Mouse (Mus musculus) kidney, embryonic 14.5 days (tissue): ENCODE measurements around the gene Slc6a21. TPM values are rescaled to one million over a fixed set of nuclear protein-coding genes. Genes with fewer than 3 reads are reported as not detected.
A peak's percentile ranks its signal among the peaks of the same experiment; 100 is the strongest.

Experiments used
- ATAC-seq: fragments of 200-750 bp; cut with Nextera tagmentation; 2 replicates; pipeline ENCODE4 v1.8.0; 2017; ENCODE audit warnings: moderate number of reproducible peaks, mild to moderate bottlenecking, moderate TSS enrichment, moderate library complexity; ENCODE audit not compliant: low FRiP score, low TSS enrichment
- H3K27ac ChIP-seq: fragments of 300-500 bp; sonication (generic); 2 replicates; pipeline ENCODE4 v1.5.1; 2014; ENCODE audit warnings: low read depth, mild to moderate bottlenecking, low read length, moderate library complexity, mixed read lengths
- H3K27me3 ChIP-seq: fragments of 300-500 bp; sonication (generic); 2 replicates; pipeline ENCODE4 v1.6.1; 2014; ENCODE audit warnings: mild to moderate bottlenecking, low read length; ENCODE audit not compliant: control insufficient read depth, insufficient read depth
- H3K36me3 ChIP-seq: fragments of 300-500 bp; sonication (generic); 2 replicates; pipeline ENCODE4 v1.6.1; 2014; ENCODE audit warnings: low read length, mixed read lengths; ENCODE audit not compliant: control insufficient read depth, insufficient read depth
- H3K4me1 ChIP-seq: fragments of 300-500 bp; sonication (generic); 2 replicates; pipeline ENCODE4 v1.6.1; 2014; ENCODE audit warnings: low read length, mixed read lengths; ENCODE audit not compliant: control insufficient read depth, insufficient read depth
- H3K4me2 ChIP-seq: fragments of 300-500 bp; sonication (generic); replicated peaks from 2 replicates; pipeline ENCODE4 v1.6.1; 2014; ENCODE audit warnings: low read depth, mild to moderate bottlenecking, low read length
- H3K4me3 ChIP-seq: fragments of 300-500 bp; sonication (generic); 2 replicates; pipeline ENCODE4 v1.5.1; 2014; ENCODE audit warnings: mild to moderate bottlenecking, low read length
- H3K9ac ChIP-seq: fragments of 300-500 bp; sonication (generic); 2 replicates; pipeline ENCODE4 v1.6.1; 2014; ENCODE audit warnings: low read depth, mild to moderate bottlenecking, low read length, moderate library complexity
- H3K9me3 ChIP-seq: fragments of 300-500 bp; sonication (generic); 2 replicates; pipeline ENCODE4 v1.6.1; 2016; ENCODE audit warnings: low read length; ENCODE audit not compliant: control insufficient read depth
- WGBS: fragments of 180-500 bp; shearing (Covaris S2); extraction: QIAGEN DNeasy Blood & Tissue Kit; methylation state at CpG from one replicate; pipeline ENCODE4 v1.1.7; 2014; 5-methylcytosine and 5-hydroxymethylcytosine counted together
- polyA plus RNA-seq: library from polyadenylated mRNA; unstranded; fragments of >200 nt; fragmentation: Nextera tagmentation; extraction: Ambion mirVana; gene quantifications from 2 replicates; pipeline ENCODE4 v1.2.1, GENCODE M21; 2014

The Slc6a21 gene
- polyA plus RNA-seq, 1 experiment from 2014 or later: not detected

DNA sequence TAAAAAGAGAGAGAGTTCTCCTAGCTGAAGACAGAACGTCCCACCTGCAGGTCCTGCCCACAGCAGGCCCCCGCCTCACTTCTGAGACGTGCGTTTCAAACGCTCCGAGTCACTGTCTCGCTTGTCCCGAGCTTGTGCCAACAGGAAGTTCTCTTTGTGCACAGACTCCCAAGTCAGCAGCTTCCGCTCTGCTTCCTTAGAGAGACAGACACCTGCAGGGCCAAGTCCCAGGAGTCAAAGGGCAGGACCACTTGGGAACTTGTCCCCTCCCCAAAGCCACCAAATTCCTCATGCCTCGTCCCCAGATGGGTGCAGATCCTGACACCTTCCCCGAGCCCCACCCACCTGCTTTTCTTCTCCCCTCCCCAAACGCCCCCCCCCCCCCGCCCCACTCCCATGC lies 27.6 kb downstream of the Slc6a21 start:
- Histone ChIP-seq H3K4me2 (peak overlapping the region; percentile 19; the same call in 1 of the 2 replicates), H3K9me3 (no peaks in the 10 kb centered on the region), H3K4me3 (peak overlapping the region; percentile 11; the same call in 1 of the 2 replicates), H3K9ac (no peak overlapping the region; the same call in 1 of the 2 replicates), H3K27ac (no peak overlapping the region), H3K4me1 (no peaks in the 10 kb centered on the region), H3K36me3 (peaks cover 5% of the 10 kb centered on the region; the same call in 1 of the 2 replicates), H3K27me3 (no peaks in the 10 kb centered on the region)
- 12% methylated on average over 11 of the region's 13 CpGs for WGBS
- peak; percentile 18 for ATAC-seq

DNA sequence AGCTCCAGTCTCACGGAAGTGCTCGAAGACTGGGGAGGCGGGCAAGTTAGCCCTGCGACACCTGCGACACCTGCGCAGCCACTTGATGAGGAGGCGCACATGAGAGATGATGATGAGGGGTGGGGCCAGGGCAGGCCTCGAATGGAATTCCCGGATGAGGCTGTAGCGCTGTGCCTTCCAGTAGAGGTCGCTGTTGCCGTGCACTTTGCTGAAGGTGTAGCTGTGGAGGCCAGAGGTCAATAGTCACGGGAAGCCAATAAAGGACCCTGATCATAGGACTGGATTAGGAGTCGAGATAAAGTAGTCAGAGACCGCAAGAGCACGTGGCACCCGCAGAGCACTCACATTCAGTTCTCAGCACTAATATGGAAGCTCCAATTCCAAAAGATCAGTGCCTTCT lies 28.0 kb downstream of the Slc6a21 start:
- peaks cover 7% of the 10 kb centered on the region; the same call in 1 of the 2 replicates for H3K36me3 ChIP-seq
- peak overlapping the region; percentile 19; the same call in 1 of the 2 replicates for H3K4me2 ChIP-seq
- no peaks in the 10 kb centered on the region for H3K4me1 ChIP-seq
- no peaks in the 10 kb centered on the region for H3K27me3 ChIP-seq
- no peak overlapping the region for H3K27ac ChIP-seq
- H3K9ac ChIP-seq: no peak overlapping the region; the same call in 1 of the 2 replicates
- H3K9me3 ChIP-seq: no peaks in the 10 kb centered on the region
- ATAC-seq: peak; percentile 53
- whole genome bisulfite sequencing: 7% methylated on average over 17 of the region's 17 CpGs
- peak overlapping the region; percentile 11; the same call in 1 of the 2 replicates for H3K4me3 ChIP-seq

DNA sequence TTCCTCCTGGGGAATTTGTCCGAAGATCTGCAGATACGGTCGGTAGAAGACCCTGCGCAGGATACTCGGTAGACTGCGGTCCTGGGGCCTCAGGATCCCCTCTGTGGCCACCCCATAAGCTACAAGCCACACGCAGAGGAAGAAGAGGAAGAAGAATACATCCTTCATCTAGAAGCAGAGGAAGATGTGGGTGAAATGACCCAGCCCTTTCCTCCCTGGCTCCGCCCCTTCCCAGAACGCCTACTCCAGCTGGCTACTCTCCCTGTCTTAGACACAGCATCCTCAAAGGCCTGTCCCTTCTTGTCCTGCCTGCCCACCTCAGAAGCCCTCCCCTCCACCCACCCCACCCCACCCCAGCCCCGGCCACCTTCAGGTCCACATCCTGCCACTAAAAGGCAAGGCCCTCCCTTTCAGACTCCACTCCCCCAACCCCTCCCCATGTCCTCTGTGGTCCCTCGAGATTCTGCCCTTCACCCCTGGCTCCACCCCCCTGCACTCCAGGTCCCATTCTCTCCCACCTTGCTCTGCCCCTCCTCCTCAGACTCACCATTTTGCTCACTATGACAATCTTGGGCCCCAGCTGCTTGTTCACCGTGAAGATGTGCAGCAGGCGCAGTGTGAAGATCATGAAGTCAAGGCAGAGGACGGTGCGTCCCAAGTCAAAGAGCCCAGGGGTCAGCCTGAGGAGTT lies 31.4 kb downstream of the Slc6a21 start:
- peaks cover 20% of the 10 kb centered on the region for H3K4me1 ChIP-seq
- H3K9me3 ChIP-seq: no peaks in the 10 kb centered on the region
- no peak overlapping the region for H3K27ac ChIP-seq
- ATAC-seq: no peak
- peaks cover 3% of the 10 kb centered on the region; the same call in 1 of the 2 replicates for H3K36me3 ChIP-seq
- H3K4me2 ChIP-seq: no peak overlapping the region
- no peaks in the 10 kb centered on the region for H3K27me3 ChIP-seq
- WGBS: 71% methylated on average over 15 of the region's 15 CpGs
- H3K9ac ChIP-seq: no peak overlapping the region
- no peak overlapping the region for H3K4me3 ChIP-seq

DNA sequence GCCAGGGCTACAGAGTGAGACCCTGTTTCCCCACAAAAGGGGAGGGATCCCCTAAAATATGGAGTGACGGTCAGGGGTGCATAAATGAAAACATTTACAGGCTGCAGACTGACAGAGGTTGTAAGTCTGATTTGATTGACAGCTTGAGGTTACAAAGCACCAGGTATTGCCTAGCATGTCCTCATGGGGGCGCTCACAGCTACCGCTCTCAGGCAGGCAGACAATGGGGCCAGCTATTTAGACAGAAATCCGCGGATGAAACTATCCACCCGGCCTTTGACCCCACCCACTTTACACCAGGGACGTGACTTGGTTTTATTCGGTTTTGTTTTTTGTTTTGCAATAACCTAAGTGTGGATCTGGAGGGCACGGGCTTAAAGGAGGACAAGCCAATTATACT lies 32.1 kb downstream of the Slc6a21 start:
- H3K9ac ChIP-seq: no peak overlapping the region
- no peak overlapping the region for H3K27ac ChIP-seq
- H3K36me3 ChIP-seq: peaks cover 3% of the 10 kb centered on the region; the same call in 1 of the 2 replicates
- no peaks in the 10 kb centered on the region for H3K9me3 ChIP-seq
- 20% methylated on average over 9 of the region's 9 CpGs for WGBS
- H3K4me3 ChIP-seq: no peak overlapping the region
- H3K4me2 ChIP-seq: no peak overlapping the region
- H3K27me3 ChIP-seq: no peaks in the 10 kb centered on the region
- H3K4me1 ChIP-seq: peaks cover 23% of the 10 kb centered on the region
- ATAC-seq: no peak

GRCm38 (mm10) chr7:45312023-45312422 lies 34.7 kb downstream of the Slc6a21 start:
- ATAC-seq: no peak
- Histone ChIP-seq H3K9me3 (no peaks in the 10 kb centered on the region), H3K4me3 (no peak overlapping the region), H3K27ac (no peak overlapping the region), H3K9ac (peak overlapping the region; percentile 2; the same call in 1 of the 2 replicates), H3K4me1 (peaks cover 23% of the 10 kb centered on the region), H3K36me3 (peaks cover 3% of the 10 kb centered on the region; the same call in 1 of the 2 replicates), H3K27me3 (no peaks in the 10 kb centered on the region), H3K4me2 (no peak overlapping the region)
- WGBS: 20% methylated on average over 8 of the region's 8 CpGs

DNA sequence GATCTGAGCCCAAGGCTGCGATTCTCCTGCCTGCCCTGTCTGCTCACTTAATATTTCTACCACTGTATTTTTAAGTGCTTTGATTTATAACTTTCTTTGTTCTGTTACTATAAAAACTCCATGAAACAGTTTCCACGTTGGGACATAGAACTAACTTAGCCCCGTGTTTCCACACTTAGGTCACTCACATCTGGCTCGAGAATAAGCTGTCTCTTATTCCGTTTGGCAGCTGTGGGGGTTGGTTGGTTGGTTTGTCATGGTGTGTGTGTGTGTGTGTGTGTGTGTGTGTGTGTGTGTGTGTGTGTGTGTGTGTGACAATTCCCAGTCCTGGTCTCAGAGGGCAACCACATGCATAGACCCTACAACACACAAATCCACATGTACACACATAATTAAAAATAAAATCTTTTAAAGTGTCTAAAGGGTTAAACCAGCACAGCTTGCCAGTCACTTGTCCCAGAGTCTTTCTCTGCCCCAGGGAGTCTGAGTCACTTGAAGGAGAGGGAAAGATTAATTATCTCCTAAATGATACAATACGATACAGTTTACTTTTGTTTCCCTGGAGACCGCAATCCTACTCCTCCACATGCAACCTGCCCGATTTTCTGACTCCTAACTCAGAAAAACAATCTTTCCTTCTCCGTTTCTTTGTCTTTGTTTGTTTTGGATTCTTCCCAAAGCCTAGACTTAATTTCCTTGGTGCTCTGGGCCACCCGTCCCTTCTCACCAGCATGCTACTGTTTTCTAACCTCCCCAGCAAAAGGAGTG lies 35.6 kb downstream of the Slc6a21 start:
- Histone ChIP-seq H3K4me1 (peaks cover 23% of the 10 kb centered on the region), H3K9me3 (no peaks in the 10 kb centered on the region), H3K27ac (peak overlapping the region; percentile 77), H3K9ac (no peak overlapping the region), H3K4me2 (peak overlapping the region; percentile 26), H3K36me3 (peaks cover 3% of the 10 kb centered on the region; the same call in 1 of the 2 replicates), H3K27me3 (no peaks in the 10 kb centered on the region), H3K4me3 (no peak overlapping the region)
- peak; percentile 67; the same call in 1 of the 2 replicates for ATAC-seq
- WGBS: 9% methylated on average over 10 of the region's 10 CpGs

- H3K9ac ChIP-seq: no peak overlapping the region
- no peak; the same call in 1 of the 2 replicates for ATAC-seq
- H3K4me2 ChIP-seq: peak overlapping the region; percentile 26
- H3K4me1 ChIP-seq: peaks cover 23% of the 10 kb centered on the region
- peak overlapping the region; percentile 77 for H3K27ac ChIP-seq
- no peaks in the 10 kb centered on the region for H3K9me3 ChIP-seq
- peaks cover 3% of the 10 kb centered on the region; the same call in 1 of the 2 replicates for H3K36me3 ChIP-seq
- H3K4me3 ChIP-seq: no peak overlapping the region
- 10% methylated on average over 9 of the region's 9 CpGs for WGBS
- H3K27me3 ChIP-seq: no peaks in the 10 kb centered on the region
These were observed 36.2 kb downstream of the Slc6a21 start for GRCm38 (mm10) chr7:45313495-45313894.

GRCm38 (mm10) chr7:45315182-45315701 lies 37.9 kb downstream of the Slc6a21 start:
- H3K27me3 ChIP-seq: no peaks in the 10 kb centered on the region
- H3K36me3 ChIP-seq: no peaks in the 10 kb centered on the region; the same call in 1 of the 2 replicates
- WGBS: 58% methylated on average over 10 of the region's 10 CpGs
- no peak overlapping the region for H3K4me2 ChIP-seq
- no peaks in the 10 kb centered on the region for H3K9me3 ChIP-seq
- H3K4me1 ChIP-seq: peaks cover 23% of the 10 kb centered on the region
- H3K4me3 ChIP-seq: no peak overlapping the region
- peak; percentile 12; the same call in 1 of the 2 replicates for ATAC-seq
- H3K9ac ChIP-seq: no peak overlapping the region
- H3K27ac ChIP-seq: no peak overlapping the region
